Mouse (Mus musculus) 416B (cell line): Measurements from ENCODE around the gene Sec24c.
A peak's percentile ranks its signal among the peaks of the same experiment; 100 is the strongest.
"Not testable (repeated sequence)": the region's sequence is repeated elsewhere in the genome, so short reads cannot be mapped to it uniquely, and the experiment has no call there.

ENCODE experiments used
- DNase-seq: peaks from one replicate; pipeline ENCODE4 v3.0.0; 2011; ENCODE audit warnings: low read depth

Sec24c gene

GRCm38 (mm10) chr14:20696986-20697385 is 22.9 kb downstream of the Sec24c start:
- DNase-seq, result peak; percentile 83

- DNase-seq, result no peak
Observed at GRCm38 (mm10) chr14:20698515-20698914, 24.4 kb downstream of the Sec24c start.

GRCm38 (mm10) chr14:20700362-20700761 is 26.3 kb downstream of the Sec24c start:
- no peak for DNase-seq

- no peak for DNase-seq
Observed at GRCm38 (mm10) chr14:20701554-20701953, 27.4 kb downstream of the Sec24c start.

- peak; percentile 17 for DNase-seq
Observed at GRCm38 (mm10) chr14:20702096-20702740, 28.1 kb downstream of the Sec24c start.

GRCm38 (mm10) chr14:20702741-20703381 is 28.8 kb downstream of the Sec24c start, which contains the start of gene Chchd1:
Gene Chchd1 (plus strand): TSS chr14:20703006.
- DNase-seq, result peak; percentile 87

GRCm38 (mm10) chr14:20703461-20703860 is 29.4 kb downstream of the Sec24c start:
- DNase-seq, result not testable (repeated sequence)

GRCm38 (mm10) chr14:20707201-20708190 is 33.4 kb downstream of the Sec24c start, which contains the start of gene Zswim8:
Gene Zswim8 (plus strand): TSS chr14:20707552.
- DNase-seq, result peak; percentile 90

GRCm38 (mm10) chr14:20708239-20708638 is 34.1 kb downstream of the Sec24c start:
- DNase-seq, result peak; percentile 31

- DNase-seq, result no peak
Observed at GRCm38 (mm10) chr14:20713832-20714231, 39.7 kb downstream of the Sec24c start.

- DNase-seq, result no peak
Observed at GRCm38 (mm10) chr14:20718443-20718842, 44.3 kb downstream of the Sec24c start.

- DNase-seq, result no peak
Observed at GRCm38 (mm10) chr14:20719767-20720166, 45.7 kb downstream of the Sec24c start.

- DNase-seq, result no peak
Observed at GRCm38 (mm10) chr14:20721371-20721770, 47.3 kb downstream of the Sec24c start.

- DNase-seq, result no peak
Observed at GRCm38 (mm10) chr14:20723006-20723405, 48.9 kb downstream of the Sec24c start.

GRCm38 (mm10) chr14:20724043-20724442 is 49.9 kb downstream of the Sec24c start:
- peak; percentile 36 for DNase-seq

GRCm38 (mm10) chr14:20725660-20726339 is 51.7 kb downstream of the Sec24c start:
- DNase-seq, result no peak

- no peak for DNase-seq
Observed at GRCm38 (mm10) chr14:20729871-20730270, 55.8 kb downstream of the Sec24c start.

- DNase-seq, result no peak
Observed at GRCm38 (mm10) chr14:20730853-20731602, 56.9 kb downstream of the Sec24c start.

- DNase-seq, result peak; percentile 95
Observed at GRCm38 (mm10) chr14:20733041-20733951, 59.2 kb downstream of the Sec24c start.
